Mouse (Mus musculus) heart, postnatal 0 days (tissue): Measurements from ENCODE around the gene Ift43. TPM values are rescaled to one million over a fixed set of nuclear protein-coding genes. Genes with fewer than 3 reads are reported as not detected.
A peak's percentile ranks its signal among the peaks of the same experiment; 100 is the strongest.

Experiments used
- ATAC-seq: fragments of 200-750 bp; cut with Nextera tagmentation; 2 replicates; pipeline ENCODE4 v1.8.0; 2017; ENCODE audit warnings: low read depth, moderate number of reproducible peaks, moderate library complexity; ENCODE audit not compliant: insufficient read depth
- DNase-seq: peaks from one replicate; pipeline ENCODE4 v3.0.0-alpha.2; 2016; ENCODE audit warnings: low spot score
- H3K27ac ChIP-seq: fragments of 300-500 bp; sonication (generic); 2 replicates; pipeline ENCODE4 v1.5.1; 2014; ENCODE audit warnings: low read depth, mild to moderate bottlenecking
- H3K27me3 ChIP-seq: fragments of 300-500 bp; sonication (generic); 2 replicates; pipeline ENCODE4 v1.6.1; 2014; ENCODE audit warnings: low read length, mixed read lengths; ENCODE audit not compliant: control insufficient read depth, insufficient read depth
- H3K36me3 ChIP-seq: fragments of 300-500 bp; sonication (generic); replicated peaks from 2 replicates; pipeline ENCODE4 v1.6.1; 2014; ENCODE audit warnings: low read length, mixed read lengths; ENCODE audit not compliant: control insufficient read depth, insufficient read depth
- H3K4me1 ChIP-seq: fragments of 300-500 bp; sonication (generic); 2 replicates; pipeline ENCODE4 v1.6.1; 2014; ENCODE audit warnings: antibody characterized with exemption; ENCODE audit not compliant: control insufficient read depth, insufficient read depth
- H3K4me2 ChIP-seq: fragments of 300-500 bp; sonication (generic); 2 replicates; pipeline ENCODE4 v1.6.1; 2014; ENCODE audit warnings: low read depth, mild to moderate bottlenecking, low read length, moderate library complexity
- H3K4me3 ChIP-seq: fragments of 300-500 bp; sonication (generic); 2 replicates; pipeline ENCODE4 v1.5.1; 2014; ENCODE audit warnings: low read depth, low read length
- H3K9ac ChIP-seq: fragments of 300-500 bp; sonication (generic); replicated peaks from 2 replicates; pipeline ENCODE4 v1.6.1; 2014; ENCODE audit warnings: low read depth, low read length, mixed read lengths
- H3K9me3 ChIP-seq: fragments of 300-500 bp; sonication (generic); replicated peaks from 2 replicates; pipeline ENCODE4 v1.6.1; 2016; ENCODE audit warnings: low read length; ENCODE audit not compliant: control insufficient read depth
- CTCF ChIP-seq: IDR thresholded peaks from 2 replicates; pipeline ENCODE4 v1.5.1; 2016; ENCODE audit warnings: antibody characterized with exemption, control low read depth, low read depth
- EP300 ChIP-seq: IDR thresholded peaks from 2 replicates; pipeline ENCODE4 v1.6.1; 2016; ENCODE audit warnings: antibody characterized with exemption, low read depth
- WGBS: fragments of 180-500 bp; shearing (Covaris S2); extraction: QIAGEN DNeasy Blood & Tissue Kit; methylation state at CpG from one replicate; pipeline ENCODE4 v1.1.7; 2014; 5-methylcytosine and 5-hydroxymethylcytosine counted together
- polyA plus RNA-seq: library from polyadenylated mRNA; unstranded; fragments of >200 nt; fragmentation: Nextera tagmentation; extraction: Ambion mirVana; gene quantifications from 2 replicates; pipeline ENCODE4 v1.2.1, GENCODE M21; 2015
- total RNA-seq: library from RNA; depleted of rRNA; stranded (reverse); fragments of >200 nt; gene quantifications from 2 replicates; pipeline ENCODE4 v1.2.3, GENCODE M21; 2014; ENCODE audit warnings: low replicate concordance

The Ift43 gene
- total and polyA plus RNA-seq, 2 experiments from 2014 or later: 10.8 to 102 TPM

DNA sequence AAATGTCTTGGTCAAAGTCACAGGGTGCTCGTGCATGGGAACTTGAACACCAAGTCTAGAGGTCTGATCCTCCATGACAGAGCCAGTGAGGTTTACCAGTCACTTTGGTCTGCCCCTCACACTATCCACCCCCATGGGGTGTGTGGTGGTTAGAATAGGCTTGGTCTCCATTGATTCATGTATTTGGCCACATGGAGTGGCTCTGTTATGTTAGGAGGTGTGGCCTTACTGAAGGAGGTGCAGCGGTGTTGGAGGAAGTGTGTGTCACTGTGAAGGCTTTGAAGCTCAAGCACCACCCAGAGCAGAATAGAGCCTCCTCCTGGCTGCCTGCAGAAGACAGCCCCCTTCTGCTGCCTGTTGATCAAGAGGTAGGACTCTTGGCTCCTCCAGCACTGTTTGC lies 99.5 kb downstream of the Ift43 start:
- DNase-seq (no peak), ATAC-seq (no peak)
- H3K9ac ChIP-seq: no peak overlapping the region
- H3K36me3 ChIP-seq: no peaks in the 10 kb centered on the region
- no peaks in the 10 kb centered on the region for H3K9me3 ChIP-seq
- no peak overlapping the region for H3K4me2 ChIP-seq
- H3K27me3 ChIP-seq: no peaks in the 10 kb centered on the region
- TF ChIP-seq EP300: no peak
- TF ChIP-seq CTCF: no peak
- H3K27ac ChIP-seq: no peak overlapping the region
- H3K4me3 ChIP-seq: no peak overlapping the region
- 57% methylated on average over 2 of the region's 2 CpGs for WGBS
- no peaks in the 10 kb centered on the region for H3K4me1 ChIP-seq

DNA sequence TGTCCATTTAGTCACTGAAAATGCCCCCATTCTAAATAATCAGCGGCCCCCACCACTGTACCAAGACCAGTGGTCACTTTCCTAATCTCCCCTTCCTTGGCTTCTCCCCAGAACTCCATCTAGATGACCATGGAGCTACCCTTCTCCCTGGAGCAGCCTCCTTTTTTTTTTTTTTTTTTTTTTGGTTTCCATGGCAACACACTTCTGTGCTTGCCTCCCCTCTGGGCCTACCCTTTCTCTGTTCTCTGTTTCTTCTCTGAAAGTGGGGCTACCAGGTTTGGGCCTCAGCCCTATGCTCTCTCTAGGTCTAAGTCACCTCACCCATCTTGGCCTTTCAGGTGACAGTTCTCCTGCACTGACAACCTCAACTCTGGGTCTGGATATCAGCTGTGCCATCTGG lies 100.1 kb downstream of the Ift43 start:
- Histone ChIP-seq H3K27me3 (no peaks in the 10 kb centered on the region), H3K27ac (no peak overlapping the region), H3K4me2 (no peak overlapping the region), H3K36me3 (no peaks in the 10 kb centered on the region), H3K4me3 (no peak overlapping the region), H3K9me3 (no peaks in the 10 kb centered on the region), H3K9ac (no peak overlapping the region), H3K4me1 (no peaks in the 10 kb centered on the region)
- WGBS: 89% methylated on average over 1 of the region's 1 CpGs
- ATAC-seq: no peak
- TF ChIP-seq CTCF: no peak
- no peak for TF ChIP-seq EP300
- no peak for DNase-seq

DNA sequence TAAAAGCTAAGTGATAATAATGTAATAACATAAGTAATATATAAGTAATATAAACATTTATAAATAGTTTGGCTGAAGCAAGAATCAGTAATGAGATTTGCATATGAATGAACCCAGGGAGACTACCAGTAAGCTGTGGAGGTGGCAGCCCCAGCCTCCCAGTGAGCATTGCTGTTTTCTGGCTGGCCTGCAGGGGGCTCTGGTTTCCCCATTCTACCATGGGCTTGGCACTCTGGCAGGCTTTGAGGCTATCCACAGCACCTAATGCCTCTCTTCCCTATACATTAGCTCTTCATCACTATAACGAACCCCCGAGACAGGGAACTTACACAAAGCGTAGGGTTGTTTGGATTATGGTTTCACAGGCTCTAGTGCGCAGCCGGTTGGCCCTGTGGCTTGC lies 105.8 kb downstream of the Ift43 start:
- WGBS: 79% methylated on average over 5 of the region's 5 CpGs
- no peak overlapping the region for H3K9ac ChIP-seq
- DNase-seq: no peak
- ATAC-seq: no peak
- H3K9me3 ChIP-seq: no peaks in the 10 kb centered on the region
- no peak overlapping the region for H3K4me2 ChIP-seq
- no peaks in the 10 kb centered on the region for H3K36me3 ChIP-seq
- no peak overlapping the region for H3K4me3 ChIP-seq
- H3K27me3 ChIP-seq: 0 out of 2 replicates have a peak, but pooled peaks cover 8% of the 10 kb centered on the region
- peaks cover 6% of the 10 kb centered on the region for H3K4me1 ChIP-seq
- no peak overlapping the region for H3K27ac ChIP-seq
- TF ChIP-seq CTCF (no peak), EP300 (no peak)

DNA sequence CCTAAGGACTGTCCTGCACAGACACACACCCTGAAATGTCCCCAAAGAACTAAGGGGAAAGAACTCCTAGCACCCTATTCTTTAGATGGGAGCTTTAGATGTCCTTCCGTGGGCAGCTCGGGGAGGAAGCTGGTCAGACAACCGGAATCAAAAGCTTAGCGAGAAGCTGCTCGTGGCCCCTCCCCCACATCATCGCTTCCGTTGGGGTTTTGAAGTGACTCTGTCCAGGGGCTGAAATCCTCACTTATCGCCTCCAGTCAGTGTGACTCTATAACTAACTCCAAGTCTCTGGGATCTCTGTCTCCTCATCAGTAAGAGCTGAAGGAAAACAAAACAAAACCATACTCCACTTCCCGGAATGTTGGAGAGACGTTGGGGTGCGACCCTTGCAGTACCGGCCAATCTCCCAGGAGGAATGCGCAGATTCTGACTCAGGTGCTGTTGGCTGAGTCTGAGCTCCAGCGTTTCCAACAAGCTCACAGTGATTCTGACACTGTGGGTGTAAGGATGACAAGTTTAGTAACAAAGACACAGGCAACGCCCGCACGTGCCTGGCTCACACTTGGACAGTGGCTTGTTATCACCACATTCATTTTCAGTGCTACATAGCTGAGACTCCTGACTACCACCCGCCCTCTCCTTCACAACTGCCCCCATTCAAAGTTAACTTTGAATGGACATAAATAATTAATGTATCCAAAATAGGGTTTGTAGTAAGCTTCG lies 107.4 kb downstream of the Ift43 start:
- Histone ChIP-seq H3K4me1 (peaks cover 6% of the 10 kb centered on the region), H3K4me3 (no peak overlapping the region), H3K9ac (no peak overlapping the region), H3K4me2 (peak overlapping the region; percentile 24; the same call in 1 of the 2 replicates), H3K9me3 (no peaks in the 10 kb centered on the region), H3K27me3 (0 out of 2 replicates have a peak, but pooled peaks cover 8% of the 10 kb centered on the region), H3K27ac (no peak overlapping the region), H3K36me3 (no peaks in the 10 kb centered on the region)
- ATAC-seq: no peak
- peak; percentile 28 for DNase-seq
- 12% methylated on average over 19 of the region's 19 CpGs for WGBS
- no peak for TF ChIP-seq CTCF
- no peak for TF ChIP-seq EP300

DNA sequence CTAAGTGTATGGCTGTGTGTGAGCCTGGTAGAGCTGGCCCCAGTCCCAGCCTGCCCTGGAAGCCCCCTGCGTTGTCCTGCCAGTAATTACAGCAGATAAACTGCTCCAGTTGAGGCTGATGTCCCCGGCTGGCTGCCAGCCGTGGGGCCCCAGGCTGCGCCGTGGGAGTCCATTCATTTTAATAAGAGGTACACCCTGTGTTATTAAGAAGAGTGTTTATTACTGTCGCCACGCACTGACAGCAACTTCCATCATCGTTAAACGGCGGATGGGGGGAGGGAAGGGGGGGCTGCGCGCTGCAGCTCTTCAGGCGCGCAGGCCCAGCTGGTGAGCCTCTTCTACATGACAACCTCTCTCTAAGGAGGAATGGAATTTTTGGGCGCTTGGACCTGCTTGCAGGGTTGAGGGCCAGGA lies 109.7 kb downstream of the Ift43 start:
- H3K4me3 ChIP-seq: peak overlapping the region; percentile 2; the same call in 1 of the 2 replicates
- H3K27me3 ChIP-seq: 0 out of 2 replicates have a peak, but pooled peaks cover 8% of the 10 kb centered on the region
- WGBS: 27% methylated on average over 15 of the region's 15 CpGs
- ATAC-seq (peak; percentile 36), DNase-seq (no peak)
- H3K4me2 ChIP-seq: peak overlapping the region; percentile 14; the same call in 1 of the 2 replicates
- no peak overlapping the region for H3K9ac ChIP-seq
- H3K4me1 ChIP-seq: peaks cover 6% of the 10 kb centered on the region
- TF ChIP-seq CTCF (no peak), EP300 (no peak)
- H3K9me3 ChIP-seq: no peaks in the 10 kb centered on the region
- no peak overlapping the region for H3K27ac ChIP-seq
- no peaks in the 10 kb centered on the region for H3K36me3 ChIP-seq
